Mouse (Mus musculus): ENCODE results near the gene Poc1b. TPM values are rescaled to one million over a fixed set of nuclear protein-coding genes. Genes with fewer than 3 reads are reported as not detected.
"Not testable (repeated sequence)": the region's sequence is repeated elsewhere in the genome, so short reads cannot be mapped to it uniquely, and the experiment has no call there.

Gene Poc1b
- total RNA-seq, 2 experiments from 2014 or later: 8.6 to 11.2 TPM

DNA sequence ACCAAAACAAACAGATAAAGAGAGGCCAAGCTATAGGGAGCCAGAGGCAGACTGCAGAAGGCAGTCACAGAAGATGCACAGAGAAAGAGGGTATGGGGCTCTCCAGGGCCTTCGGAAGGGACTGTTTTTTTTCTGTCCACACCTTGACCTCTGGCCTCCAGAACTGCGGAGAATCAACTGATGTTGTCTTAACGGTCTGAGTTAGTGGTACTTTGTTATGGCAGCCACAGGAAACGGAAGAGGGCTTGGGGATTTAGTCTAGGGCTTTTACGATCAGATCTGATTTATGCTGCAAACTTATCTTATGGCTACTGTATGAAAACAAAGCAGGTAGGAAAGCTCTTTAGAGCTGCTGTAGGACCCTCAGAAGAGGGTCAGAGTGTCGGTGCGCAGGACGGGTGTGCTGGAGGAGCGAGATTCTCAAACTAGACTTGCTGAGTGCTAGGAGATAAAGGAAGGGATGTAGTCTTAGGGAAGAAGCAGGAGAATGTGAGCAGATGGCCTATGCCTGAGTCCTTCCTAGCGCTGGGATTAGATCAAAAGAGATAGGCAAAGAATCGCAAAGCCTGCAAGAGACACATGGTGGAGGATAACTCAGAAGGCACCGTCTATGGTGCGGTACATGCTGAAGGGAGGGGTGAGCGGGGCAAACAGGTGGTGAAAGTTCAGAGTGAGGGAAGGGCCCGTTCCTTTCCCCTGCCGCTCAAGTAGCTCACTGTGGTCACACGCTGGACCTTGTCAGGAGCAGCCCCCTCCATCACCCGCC, 8.8 kb downstream of the Poc1b start:
- DNase-seq: no peak

DNA sequence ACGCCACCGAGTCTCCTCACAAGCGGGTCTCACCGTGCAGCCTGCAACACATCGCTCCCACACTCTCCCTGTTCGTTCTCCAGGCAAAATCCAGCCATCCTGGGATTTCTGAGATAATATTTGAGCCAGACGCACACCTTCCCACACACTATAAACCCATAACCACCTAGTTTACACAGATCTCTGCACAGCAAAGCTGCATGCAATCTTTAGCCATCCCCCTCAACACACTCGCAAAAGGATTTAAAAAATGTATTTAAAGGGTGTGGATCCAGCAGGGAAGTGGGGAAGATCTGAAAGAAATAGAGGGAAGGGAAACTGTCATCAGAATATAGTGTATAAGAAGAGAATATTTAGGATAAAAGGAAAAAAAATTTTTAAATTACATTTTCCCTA, 9.4 kb downstream of the Poc1b start:
- no peak for DNase-seq

DNA sequence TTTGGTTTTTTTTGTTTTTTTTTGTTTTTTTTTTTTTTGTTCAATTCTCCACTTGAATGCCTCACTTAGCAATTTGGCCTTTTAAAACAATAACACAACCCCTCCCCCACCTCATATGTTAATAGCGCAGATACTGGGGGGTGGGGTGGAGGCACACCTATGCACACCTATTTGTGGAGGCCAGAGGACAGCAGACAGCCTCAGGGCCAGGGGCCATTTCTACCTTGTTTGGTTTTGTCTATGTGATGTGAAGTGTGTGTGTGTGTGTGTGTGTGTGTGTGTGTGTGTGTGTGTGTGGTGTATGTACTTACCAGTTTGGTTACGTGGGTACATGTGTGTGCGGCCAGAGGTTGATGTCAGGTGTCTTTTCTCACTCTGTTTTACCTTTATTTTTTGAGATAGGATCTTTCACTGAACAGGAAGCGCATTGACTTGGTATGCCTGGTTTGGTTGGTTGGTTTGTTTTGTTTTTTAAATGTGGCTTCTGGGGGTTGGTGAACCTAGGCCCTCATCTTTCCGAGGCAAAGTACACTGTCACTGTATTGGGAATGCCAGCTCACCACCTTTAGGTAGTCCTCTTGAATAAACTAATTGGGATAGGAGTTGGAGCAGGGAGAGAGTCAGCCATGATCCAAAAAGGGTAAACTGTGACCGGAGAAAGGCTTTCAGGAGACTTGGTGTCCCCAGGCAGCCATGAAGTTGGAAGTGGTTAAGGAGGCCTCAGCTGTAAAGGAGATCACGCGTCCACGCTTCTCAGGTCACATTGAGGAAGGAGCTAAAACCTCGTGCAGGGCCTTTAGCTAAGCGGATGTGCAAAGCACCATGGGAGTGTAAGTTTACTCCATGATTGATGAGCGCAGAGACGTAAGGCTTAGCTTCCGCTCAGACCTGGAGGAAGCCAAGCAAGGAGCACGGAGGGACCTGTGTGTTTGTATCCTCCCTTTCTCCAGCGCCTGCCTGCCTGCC, 10.1 kb downstream of the Poc1b start:
- no peak for DNase-seq

DNA sequence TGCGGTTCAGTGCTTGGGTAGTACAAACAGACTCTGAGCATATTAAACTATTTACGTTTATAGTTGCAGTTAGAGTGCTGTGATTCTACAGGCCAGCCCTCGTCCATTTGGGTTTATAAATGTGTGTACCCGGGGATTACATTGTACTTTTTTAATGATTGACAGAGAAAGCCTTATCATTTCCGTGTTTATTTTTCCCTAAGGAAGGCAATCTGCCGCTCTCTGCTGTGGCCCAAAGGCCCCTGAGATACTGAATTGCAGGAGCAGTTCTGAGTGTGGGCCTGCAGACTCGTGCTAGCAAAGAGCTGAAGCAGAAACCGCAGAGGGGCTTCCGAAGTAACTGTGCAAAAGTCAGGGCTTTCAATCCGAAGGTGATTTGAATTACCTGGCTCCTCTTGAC, 11.0 kb downstream of the Poc1b start:
- DNase-seq: no peak

DNA sequence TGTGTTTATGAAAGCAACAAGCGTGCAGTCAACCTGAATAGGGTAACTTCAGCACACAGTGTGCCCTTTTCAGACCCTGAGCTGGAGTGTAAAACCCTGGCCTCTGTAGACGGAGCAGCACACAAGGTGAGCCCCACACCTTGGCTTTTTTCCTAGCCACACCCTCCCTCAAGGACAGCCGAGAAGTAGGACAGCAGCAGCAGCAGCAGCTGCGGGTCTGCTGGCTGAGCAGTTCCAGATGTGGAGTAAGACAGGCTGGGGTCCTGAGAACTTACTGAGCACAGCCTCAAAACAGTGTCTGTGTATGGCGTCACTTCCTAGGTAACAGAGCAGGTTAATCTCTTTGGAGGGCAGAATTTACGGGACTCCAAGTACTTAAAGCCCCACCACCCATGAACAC, 11.9 kb downstream of the Poc1b start:
- DNase-seq: no peak

DNA sequence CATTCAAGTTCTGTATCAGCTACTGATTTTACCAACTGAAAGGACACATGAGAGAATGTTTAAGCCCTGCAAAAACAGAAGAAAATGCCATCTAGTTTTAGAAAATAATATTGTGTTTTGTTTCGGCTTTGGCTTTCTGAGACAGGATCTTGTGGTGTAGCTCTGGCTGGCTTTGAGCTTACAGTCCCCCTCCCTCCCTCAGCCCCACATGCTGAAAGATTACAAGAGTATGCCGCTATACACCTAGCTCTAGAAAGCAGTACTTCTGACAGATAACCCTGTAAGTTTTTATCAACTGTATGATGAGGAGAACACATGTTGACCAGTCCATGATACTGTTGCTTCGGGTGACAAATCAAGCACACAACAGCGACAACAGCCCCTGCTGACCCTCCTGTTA, 12.6 kb downstream of the Poc1b start:
- DNase-seq: no peak

DNA sequence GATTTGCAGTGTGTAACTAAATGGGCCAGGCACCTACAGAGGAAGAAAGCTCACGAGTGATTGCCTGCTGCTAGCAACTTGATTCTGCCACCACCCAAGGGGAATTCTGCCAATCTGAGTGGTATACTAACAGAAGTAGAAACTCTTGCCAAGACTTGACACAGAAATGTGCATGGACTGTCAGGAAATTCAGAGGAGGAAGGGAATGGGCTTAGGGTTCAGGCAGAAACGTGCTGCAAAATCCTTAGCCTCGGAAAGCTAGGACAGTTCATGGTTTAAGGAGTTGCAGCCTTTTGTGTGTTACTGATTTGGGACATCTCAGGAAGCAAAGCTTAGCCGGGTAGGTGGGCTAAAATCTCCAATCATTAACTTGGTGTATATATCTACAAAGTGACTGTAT, 19.4 kb downstream of the Poc1b start, which contains the start of gene Phxr2:
TSS of gene Phxr2 (minus strand) at position 101 of the 400 bp plus-strand sequence.
- DNase-seq: no peak

DNA sequence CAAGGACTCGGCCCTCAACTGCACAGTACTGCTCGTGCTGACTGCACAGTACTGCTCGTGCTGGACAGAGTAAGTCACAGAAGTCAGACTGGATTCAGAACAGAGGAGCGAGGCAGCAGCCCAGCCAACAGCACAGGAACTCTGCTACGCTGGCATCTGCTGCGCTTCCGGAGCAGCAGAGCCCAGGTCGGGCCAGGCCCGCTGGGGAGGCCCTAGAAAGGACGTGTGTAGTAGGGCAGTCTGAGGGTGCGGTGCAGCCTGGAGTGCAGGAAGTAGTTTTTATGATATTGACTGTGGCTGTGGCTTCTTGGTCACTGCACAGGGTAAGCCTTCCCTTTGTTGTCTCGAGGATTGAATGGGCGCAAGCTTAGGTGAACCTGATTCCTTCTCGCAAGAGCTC, 20.1 kb downstream of the Poc1b start:
- no peak for DNase-seq

DNA sequence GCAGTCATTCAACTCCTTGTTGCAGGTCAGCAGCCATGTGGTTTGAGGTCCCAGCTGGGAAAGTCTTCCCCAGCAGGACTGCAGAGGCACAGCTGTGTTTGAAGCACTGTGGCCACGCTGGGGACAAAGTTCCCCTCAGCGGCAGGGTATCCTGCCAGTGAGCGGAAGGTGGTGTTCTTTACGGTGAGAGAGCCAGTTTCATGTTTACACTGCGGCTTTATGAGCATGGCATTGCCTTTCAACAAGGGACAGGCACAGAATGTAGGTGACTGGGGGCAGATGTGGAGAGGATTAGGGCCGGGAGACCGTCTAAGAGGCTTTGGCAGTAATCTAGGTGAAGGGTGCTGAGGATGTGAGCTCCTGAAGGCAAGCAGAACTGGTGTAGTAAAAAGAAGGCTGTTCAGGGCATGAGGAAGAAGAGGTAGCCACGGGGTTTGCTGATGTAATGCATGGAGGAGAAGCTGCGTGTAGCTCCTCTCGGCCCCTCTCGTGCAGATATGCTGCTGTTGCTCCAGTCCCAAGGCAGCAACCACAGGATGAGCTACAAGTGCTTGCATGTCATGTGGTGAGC, 20.9 kb downstream of the Poc1b start:
- no peak for DNase-seq

DNA sequence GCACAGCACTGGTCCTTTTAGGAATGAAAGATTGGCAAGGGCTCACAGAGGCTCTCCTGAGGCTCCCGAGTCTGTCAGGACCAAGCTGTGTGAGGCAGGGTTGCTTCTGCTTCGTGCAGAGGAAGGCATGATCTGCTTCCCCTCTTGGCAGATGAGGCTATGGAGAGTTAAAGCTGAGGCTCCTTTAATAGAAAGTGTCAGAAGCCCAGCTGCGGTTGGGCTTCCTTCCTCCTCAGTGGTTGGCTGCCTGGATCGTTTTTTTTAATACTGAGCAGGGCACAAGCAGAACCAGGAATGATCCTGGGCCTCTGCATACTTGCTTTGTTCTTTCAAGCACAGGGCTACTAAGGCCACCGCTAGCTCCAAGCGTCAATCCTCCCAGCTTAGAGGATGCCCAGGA, 23.8 kb downstream of the Poc1b start:
- DNase-seq: no peak

DNA sequence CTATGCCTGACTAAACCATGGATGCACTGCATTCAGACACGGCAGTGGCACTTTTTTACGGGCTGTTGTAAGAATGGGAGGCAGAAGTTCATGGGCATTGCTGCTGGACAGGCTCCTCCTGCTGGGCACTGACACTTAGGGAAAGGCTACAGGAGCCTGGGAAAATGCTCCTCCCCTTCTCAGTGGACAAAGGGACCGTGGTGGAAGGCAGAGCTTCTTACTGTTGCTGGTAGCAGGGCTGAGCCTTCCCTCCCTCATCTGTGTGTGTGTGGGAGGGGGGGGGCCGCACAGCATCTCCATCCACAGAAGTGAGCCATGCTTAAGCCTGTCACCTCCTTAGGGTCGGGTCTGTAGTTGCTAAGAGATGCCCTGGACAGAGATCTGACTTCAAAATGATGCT, 24.5 kb downstream of the Poc1b start:
- DNase-seq: no peak

DNA sequence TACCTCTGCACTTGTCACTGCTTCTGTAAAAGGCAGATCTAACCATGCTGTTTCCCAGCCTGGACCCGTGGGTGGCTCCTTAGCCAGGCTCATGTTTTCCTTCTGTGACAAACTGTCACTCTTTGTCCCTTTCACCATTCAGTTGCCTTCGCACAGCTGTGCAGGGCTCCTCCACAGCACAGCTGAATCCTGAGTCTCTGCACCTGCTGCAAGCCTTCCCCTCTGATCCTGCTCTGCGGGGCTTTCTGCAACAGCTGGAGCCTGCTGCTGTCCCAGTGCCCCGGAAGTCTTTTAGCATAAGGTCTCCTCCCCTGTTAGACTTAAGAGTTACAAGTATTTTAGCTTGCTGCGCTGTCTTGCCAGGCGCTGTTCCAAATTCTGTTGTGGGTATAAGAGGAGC, 25.4 kb downstream of the Poc1b start:
- DNase-seq: no peak

DNA sequence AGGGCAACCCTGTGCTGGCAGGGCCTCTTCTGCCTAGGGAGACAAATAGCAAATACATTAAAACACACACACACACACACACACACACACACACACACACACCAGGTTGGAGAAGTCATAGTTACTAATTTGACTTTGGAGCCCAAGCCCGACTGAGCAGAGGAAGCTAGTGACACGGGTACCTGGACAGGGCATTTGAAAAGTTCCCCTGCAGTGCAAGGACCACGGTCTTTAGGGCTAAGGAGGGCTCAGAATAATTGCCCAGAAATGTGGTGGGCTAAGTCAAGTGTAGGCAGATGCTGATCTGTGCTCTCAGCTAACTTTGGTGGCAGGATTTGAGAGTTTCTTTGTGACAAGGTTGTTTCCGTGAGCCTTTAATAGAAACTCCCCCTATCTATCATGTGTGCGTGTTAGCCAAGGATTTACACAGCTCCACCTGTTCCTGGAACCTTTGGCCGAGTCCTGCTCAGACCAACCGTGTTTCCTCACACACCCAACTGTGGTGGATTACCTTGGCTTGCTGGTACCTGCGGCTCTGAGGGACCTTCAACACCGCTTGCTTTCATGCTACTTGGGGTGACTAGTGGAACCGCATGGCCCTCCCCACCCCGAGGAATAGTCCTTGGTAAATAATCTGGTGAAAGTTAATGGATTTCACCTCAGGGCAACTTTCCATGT, 25.9 kb downstream of the Poc1b start:
- DNase-seq: no peak

DNA sequence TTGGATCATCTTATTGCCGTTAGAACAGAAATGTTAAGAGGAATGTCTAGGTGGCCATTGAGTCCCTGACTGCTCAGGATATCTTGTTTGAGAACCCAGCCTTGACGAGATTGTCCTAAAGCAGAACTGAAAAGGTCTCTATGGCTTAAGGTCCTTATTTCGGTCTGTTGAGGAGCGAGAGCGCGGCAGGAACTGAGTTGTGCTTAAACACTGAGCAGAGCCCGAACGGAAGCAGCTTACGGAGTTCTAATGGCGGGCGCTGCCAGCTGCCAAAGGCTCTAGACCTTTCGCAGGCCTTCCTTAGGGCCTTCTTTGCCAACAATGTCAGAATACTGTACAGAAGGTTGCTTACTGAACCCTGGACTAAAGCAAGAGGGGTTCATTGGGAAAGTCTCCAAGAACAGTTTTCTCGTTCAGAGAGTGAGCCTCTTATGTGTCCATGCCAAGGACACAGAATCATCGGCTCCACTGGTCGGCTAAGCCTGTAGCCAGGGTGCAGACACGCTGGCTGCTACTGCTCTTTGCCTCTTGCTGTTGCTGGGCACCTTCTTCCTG, 26.6 kb downstream of the Poc1b start:
- no peak for DNase-seq

DNA sequence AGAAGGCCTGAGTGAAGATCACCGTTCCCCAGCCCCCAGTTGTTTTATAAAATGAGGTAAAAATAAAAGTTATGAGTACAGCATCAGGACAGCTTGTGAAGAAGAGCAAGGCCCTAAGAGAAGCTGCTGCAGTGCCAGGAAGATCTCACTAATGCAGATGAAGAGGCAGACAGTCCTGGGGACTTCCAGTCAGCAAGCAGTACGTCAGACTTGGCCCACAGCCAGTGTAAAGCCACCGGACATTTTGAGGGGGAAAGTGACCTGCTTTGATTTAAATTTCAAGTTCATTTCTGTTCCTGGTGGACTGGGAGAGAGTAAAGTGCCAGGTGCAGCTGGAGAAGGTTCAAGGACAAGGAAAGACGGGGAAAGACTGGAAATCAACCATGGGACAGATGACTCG, 29.5 kb downstream of the Poc1b start:
- no peak for DNase-seq

DNA sequence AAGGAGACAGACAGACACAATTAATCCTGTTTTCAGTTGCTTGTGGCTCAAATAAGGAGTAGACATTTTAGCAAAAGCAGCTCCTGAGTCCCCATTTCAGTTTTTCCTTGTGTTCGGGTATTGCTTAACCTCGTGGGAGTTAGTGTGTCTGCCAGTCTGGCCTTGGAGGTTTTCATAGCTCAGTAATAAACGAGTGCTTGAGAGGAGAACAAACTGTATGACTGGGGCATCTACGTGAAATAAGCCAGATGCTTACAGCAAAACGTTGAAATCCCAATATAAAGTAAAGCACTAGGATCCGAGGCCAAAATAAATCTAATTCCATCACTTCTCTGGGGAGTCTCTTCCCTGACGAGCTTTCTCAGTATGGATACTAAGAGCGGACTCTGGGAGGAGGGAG, 38.8 kb downstream of the Poc1b start:
- DNase-seq: no peak

DNA sequence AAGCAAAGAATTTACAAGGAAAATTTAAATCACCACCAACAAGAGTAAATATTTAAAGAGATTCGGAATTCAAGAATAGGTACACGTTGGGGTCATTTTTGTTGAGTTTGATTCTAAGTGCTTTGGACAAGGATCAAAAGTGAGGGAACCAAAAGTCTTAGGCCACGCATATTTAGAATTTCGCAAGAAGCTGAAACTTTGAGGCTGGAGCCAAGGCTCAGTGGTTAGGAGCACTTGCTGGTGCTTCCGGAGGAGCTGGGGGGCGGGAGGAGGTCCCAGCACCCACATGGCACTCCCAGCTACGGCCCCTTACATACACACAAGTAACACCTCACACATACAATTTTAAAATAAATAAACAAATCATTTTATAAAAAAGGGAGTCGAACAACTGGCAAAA, 39.8 kb downstream of the Poc1b start:
- no peak for DNase-seq

DNA sequence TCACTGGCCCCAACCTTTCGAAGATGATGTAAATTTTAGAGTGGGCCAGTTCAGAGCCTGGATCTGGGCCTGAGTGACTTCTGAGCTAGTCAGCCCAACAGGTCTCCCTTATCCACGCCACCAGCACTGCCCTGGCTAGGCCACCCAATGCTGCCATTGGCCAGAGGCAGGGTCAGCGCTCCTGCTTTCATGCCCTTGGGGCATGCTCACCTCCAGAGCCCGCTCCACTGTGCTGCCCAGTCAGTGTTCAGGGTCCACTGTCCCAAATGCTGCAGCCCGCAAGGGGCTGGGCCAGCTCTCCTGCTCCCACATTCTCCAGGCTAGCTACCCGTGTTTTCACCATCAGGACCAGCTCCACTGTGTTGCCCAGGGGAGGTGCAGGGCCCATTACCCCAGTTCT, 43.2 kb downstream of the Poc1b start:
- DNase-seq: no peak

DNA sequence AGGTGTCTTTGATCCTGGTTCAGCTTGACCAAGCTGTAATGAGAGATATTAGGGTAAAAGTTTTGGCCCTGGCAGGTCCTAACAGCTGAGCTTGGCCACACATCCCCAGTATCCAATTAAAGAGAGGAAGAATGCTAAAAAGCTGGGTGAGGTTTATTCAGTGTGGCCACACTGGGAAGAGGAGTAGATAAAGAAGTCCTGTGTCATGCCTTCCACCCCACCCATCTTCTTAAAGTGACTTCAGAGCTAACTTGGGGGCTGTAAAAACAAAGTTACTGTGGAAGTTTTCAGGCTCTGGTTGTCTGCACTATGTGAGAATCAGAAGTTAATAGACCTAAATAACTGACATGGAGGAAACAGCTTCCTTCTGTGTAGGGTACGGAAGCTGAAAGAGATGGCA, 44.7 kb downstream of the Poc1b start:
- no peak for DNase-seq

DNA sequence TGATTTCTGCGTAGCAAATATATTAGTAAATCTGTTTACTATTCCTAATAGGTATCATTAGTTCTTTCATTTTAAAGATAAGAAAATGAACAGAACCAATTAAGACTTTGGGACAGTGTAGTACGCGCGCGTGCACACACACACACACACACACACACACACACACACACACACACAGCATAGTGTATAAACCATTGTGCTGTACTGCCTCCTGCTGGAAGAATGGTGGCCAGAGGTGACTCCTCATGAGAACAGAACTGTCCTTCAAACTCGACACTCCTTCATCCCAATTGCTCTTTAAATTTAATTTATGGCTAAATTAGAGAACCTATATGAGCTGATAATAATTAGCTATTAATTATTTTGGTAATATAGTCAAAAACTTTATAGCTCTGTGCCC, 45.2 kb downstream of the Poc1b start:
- DNase-seq: peak; percentile 45

DNA sequence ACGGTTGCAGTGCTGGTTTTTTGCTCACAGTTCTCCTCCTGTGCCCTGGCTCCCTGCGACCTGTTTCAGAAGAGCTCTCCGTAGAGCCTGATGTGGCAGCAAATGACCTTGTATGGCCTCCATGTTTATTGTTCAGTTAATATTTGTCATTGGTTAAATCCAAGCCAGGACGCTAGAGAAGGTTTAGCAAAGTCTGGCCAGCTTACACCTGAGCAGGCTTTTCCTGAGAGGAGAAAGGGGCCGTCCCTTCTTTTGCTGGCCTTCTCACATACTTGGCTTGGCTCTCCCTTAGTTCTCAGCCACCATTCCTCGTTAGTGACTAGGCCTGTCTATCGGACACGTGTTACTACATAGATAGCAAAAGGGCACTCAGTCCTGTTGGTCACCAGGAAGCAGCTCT, 47.8 kb downstream of the Poc1b start:
- no peak for DNase-seq

DNA sequence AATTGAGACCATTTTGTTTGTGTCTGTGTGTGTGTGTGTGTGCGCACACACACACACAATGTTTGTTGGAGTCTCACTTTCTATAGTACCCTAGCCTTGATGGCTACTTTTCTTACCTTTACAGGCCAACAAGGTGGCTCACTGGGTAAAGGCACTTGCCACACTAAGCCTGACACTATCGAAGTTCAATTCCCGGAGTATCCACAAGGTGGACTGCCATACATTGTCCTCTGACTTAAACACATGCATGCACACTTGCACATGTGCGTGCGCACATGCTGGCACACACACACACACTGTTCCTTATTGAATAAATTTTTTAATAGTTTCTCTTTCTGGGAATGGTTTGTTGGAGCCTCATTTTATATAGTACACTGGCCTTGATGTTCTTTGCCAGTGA, 50.0 kb downstream of the Poc1b start:
- no peak for DNase-seq

DNA sequence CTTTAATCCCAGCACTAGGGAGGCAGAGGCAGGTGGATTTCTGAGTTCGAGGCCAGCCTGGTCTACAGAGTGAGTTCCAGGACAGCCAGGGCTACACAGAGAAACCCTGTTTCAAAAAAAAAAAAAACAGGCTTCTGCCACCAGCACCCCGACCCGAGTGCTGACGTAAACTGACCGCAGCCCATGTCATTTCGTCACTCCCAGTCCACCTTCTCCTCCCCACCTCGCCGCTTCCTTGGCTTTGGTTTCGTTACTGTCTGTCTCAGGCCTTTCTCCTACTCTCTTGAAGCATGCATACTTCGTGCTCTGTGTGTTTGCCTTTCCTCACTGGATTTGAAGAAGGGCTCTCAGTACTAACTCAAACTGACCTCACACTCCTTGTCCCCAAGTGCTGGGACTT, 50.9 kb downstream of the Poc1b start:
- not testable (repeated sequence) for DNase-seq

Data from heart, postnatal 4 days (tissue).